Mouse (Mus musculus) myocyte (in vitro differentiated cells): Measurements from ENCODE around the gene Scube3. TPM values are rescaled to one million over a fixed set of nuclear protein-coding genes. Genes with fewer than 3 reads are reported as not detected.

ENCODE experiments used
- H3K27me3 ChIP-seq: one replicate; pipeline ENCODE4 v1.6.1; 2011; ENCODE audit not compliant: control insufficient read depth, insufficient read depth, insufficient read length
- H3K36me3 ChIP-seq: one replicate; pipeline ENCODE4 v1.6.1; 2011; ENCODE audit not compliant: control insufficient read depth, insufficient read depth
- H3K4me2 ChIP-seq: one replicate; pipeline ENCODE4 v1.6.1; 2011; ENCODE audit warnings: low read depth, control low read depth
- H3K4me3 ChIP-seq: one replicate; pipeline ENCODE4 v1.5.1; 2011; ENCODE audit warnings: mild to moderate bottlenecking, control low read depth, moderate library complexity
- H3K79me2 ChIP-seq: one replicate; pipeline ENCODE4 v1.6.1; 2011; ENCODE audit not compliant: control insufficient read depth, insufficient read depth
- H3ac ChIP-seq: one replicate; pipeline ENCODE4 v1.6.1; 2011; ENCODE audit not compliant: control insufficient read depth, insufficient read length
- CEBPB ChIP-seq: IDR thresholded peaks from 2 replicates; pipeline ENCODE4 v1.6.1; 2011; ENCODE audit warnings: mild to moderate bottlenecking, moderate library complexity; ENCODE audit not compliant: poor library complexity, insufficient read depth, severe bottlenecking
- E2F4 ChIP-seq: IDR thresholded peaks from one replicate; pipeline ENCODE4 v1.6.1; 2011; ENCODE audit warnings: mild to moderate bottlenecking, control low read depth, moderate library complexity; ENCODE audit not compliant: insufficient read depth
- MAX ChIP-seq: IDR thresholded peaks from one replicate; pipeline ENCODE4 v1.6.1; 2011; ENCODE audit warnings: low read depth, mild to moderate bottlenecking, control low read depth
- MYOD1 ChIP-seq, 3 experiments: IDR thresholded peaks; one replicate each; pipeline ENCODE4 v1.6.1; 2011; ENCODE audit warnings: control low read depth in 2 of 3, low read depth in 2 of 3, mild to moderate bottlenecking in 2 of 3, moderate library complexity in 1 of 3; ENCODE audit not compliant: insufficient read length in 2 of 3, control insufficient read depth in 1 of 3
- MYOG ChIP-seq, 3 experiments: IDR thresholded peaks; one replicate each; pipeline ENCODE4 v1.6.1; 2011; ENCODE audit warnings: control low read depth in 2 of 3, low read depth in 2 of 3, mild to moderate bottlenecking in 2 of 3; ENCODE audit not compliant: insufficient read length in 2 of 3, control insufficient read depth in 1 of 3, insufficient read depth in 1 of 3
- POLR2A ChIP-seq: IDR thresholded peaks from one replicate; pipeline ENCODE4 v1.6.1; 2011; ENCODE audit warnings: low read depth, mild to moderate bottlenecking, control low read depth, moderate library complexity; ENCODE audit not compliant: insufficient read length
- POLR2AphosphoS2 ChIP-seq: IDR thresholded peaks from one replicate; pipeline ENCODE4 v1.6.1; 2011; ENCODE audit warnings: low read depth, control low read depth; ENCODE audit not compliant: insufficient read length
- REST ChIP-seq: IDR thresholded peaks from one replicate; pipeline ENCODE4 v1.6.1; 2011; ENCODE audit warnings: mild to moderate bottlenecking, control low read depth, moderate library complexity; ENCODE audit not compliant: insufficient read depth, insufficient read length
- SRF ChIP-seq: IDR thresholded peaks from one replicate; pipeline ENCODE4 v1.6.1; 2011; ENCODE audit warnings: low read depth; ENCODE audit not compliant: control insufficient read depth, insufficient read length
- TCF12 ChIP-seq: IDR thresholded peaks from one replicate; pipeline ENCODE4 v1.6.1; 2011; ENCODE audit warnings: mild to moderate bottlenecking, control low read depth; ENCODE audit not compliant: poor library complexity, insufficient read depth, severe bottlenecking
- TCF3 ChIP-seq: IDR thresholded peaks from one replicate; pipeline ENCODE4 v1.6.1; 2011; ENCODE audit warnings: low read depth, control low read depth; ENCODE audit not compliant: insufficient read length
- USF1 ChIP-seq: IDR thresholded peaks from one replicate; pipeline ENCODE4 v1.6.1; 2011; ENCODE audit warnings: low read depth, mild to moderate bottlenecking, control low read depth, moderate library complexity
- polyA plus RNA-seq: library from polyadenylated mRNA; unstranded; fragments of >200 nt; fragmentation: generic; extraction: Trizol; gene quantifications from one replicate; pipeline ENCODE4 v1.2.1, GENCODE M21; 2012; ENCODE audit warnings: missing spikeins

The Scube3 gene
- polyA plus RNA-seq, 1 experiment: 0.02 TPM

GRCm38 (mm10) chr17:28223561-28224391 lies 81.8 kb downstream of the Scube3 start:
- Histone ChIP-seq H3K4me2 (peak overlapping the region; percentile 78), H3K4me3 (peak overlapping the region; percentile 21), H3K27me3 (no peaks in the 10 kb centered on the region), H3K79me2 (no peaks in the 10 kb centered on the region), H3K36me3 (no peaks in the 10 kb centered on the region), H3ac (peak overlapping the region; percentile 11)
- TF ChIP-seq POLR2AphosphoS2: peak; percentile 51
- TF ChIP-seq POLR2A: peak; percentile 65
- TF ChIP-seq CEBPB: no peak
- TF ChIP-seq TCF3: no peak
- peak in 2 of 3 experiments; percentile 58 to 81 for TF ChIP-seq MYOD1 (IDR thresholded peaks at IDR 0.05; ENCODE audit: control insufficient read depth in 1 of 3, insufficient read length in 2 of 3, low read depth in 2 of 3)
- TF ChIP-seq REST: no peak
- no peak for TF ChIP-seq E2F4
- TF ChIP-seq MAX: no peak
- no peak for TF ChIP-seq USF1
- TF ChIP-seq TCF12: no peak
- TF ChIP-seq SRF: no peak
- TF ChIP-seq MYOG (IDR thresholded peaks at IDR 0.05; ENCODE audit: control insufficient read depth in 1 of 3, insufficient read depth in 1 of 3, insufficient read length in 2 of 3, low read depth in 2 of 3): peak; percentile 23 to 72 (median 69)

Other genes with a start within 250 kb of the Scube3 start
- gene Anks1, start 232.8 kb upstream of the Scube3 start, polyA plus RNA-seq: 10.0 TPM
- gene Taf11, start 232.3 kb upstream of the Scube3 start, polyA plus RNA-seq: 28.9 TPM
- gene Tcp11, start 61.5 kb upstream of the Scube3 start, polyA plus RNA-seq: not detected
- 32.8 TPM for gene Zfp523, start 35.0 kb downstream of the Scube3 start, polyA plus RNA-seq
- gene Def6, start 65.6 kb downstream of the Scube3 start, polyA plus RNA-seq: 3.4 TPM
- gene Ppard, start 90.6 kb downstream of the Scube3 start, polyA plus RNA-seq: 32.6 TPM
- gene Fance, start 171.4 kb downstream of the Scube3 start, polyA plus RNA-seq: 28.5 TPM
- gene Rpl10a, start 186.3 kb downstream of the Scube3 start, polyA plus RNA-seq: 2,984 TPM
- gene Tead3, start 208.7 kb downstream of the Scube3 start, polyA plus RNA-seq: 20.1 TPM
- not detected for gene Tulp1, start 223.1 kb downstream of the Scube3 start, polyA plus RNA-seq